16 mouse cellular contexts compared by ENCODE assay signal in the genomic region with DNA sequence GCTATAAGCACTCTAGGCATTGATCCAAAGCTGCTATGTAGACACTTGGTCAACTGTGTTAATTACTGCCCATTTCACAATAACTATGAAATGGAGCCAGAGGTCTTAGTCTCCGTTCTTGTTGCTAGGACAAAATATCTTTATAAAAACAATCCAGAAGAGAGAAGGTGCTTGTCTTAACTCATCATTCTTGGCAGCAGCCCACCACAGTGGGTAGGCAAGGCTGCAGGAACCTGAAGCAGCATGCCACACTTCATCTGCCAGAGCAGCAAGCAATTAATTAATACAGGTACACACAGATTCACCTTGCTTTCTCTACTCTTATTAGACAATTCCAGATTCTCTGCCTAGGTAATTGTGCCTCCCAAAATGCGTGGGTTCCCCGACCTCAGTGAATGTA.
"Had no signal": no experiment of that assay in that cellular context is flagged by ENCODE, and none has a peak within 500 bp of the region (broad histone marks: within the 10 kb centered on the region; RNA-seq: fewer than 3 reads in every experiment).

No protein-coding gene starts in this region.

- ATAC-seq: lung, postnatal 0 days; midbrain, embryonic 13.5 days; midbrain, embryonic 15.5 days had no signal

- H3K9ac ChIP-seq: lung, embryonic 15.5 days; midbrain, embryonic 13.5 days; midbrain, embryonic 15.5 days; neural tube, embryonic 12.5 days; stomach, embryonic 15.5 days had no signal

- H3K27me3 ChIP-seq: lung, embryonic 15.5 days; megakaryocyte, embryonic 14.5 days; midbrain, embryonic 13.5 days; midbrain, embryonic 15.5 days; neural tube, embryonic 12.5 days; stomach, embryonic 15.5 days had no signal

- H3K9me3 ChIP-seq: lung, embryonic 15.5 days; midbrain, embryonic 13.5 days; midbrain, embryonic 15.5 days; neural tube, embryonic 12.5 days; stomach, embryonic 15.5 days had no signal

- H3K4me3 ChIP-seq: lung, embryonic 15.5 days; megakaryocyte, embryonic 14.5 days; midbrain, embryonic 13.5 days; midbrain, embryonic 15.5 days; neural tube, embryonic 12.5 days; stomach, embryonic 15.5 days had no signal

- H3K4me2 ChIP-seq: lung, embryonic 15.5 days; midbrain, embryonic 11.5 days; midbrain, embryonic 13.5 days; midbrain, embryonic 15.5 days; neural tube, embryonic 12.5 days; stomach, embryonic 15.5 days had no signal

- H3K27ac ChIP-seq: lung, embryonic 15.5 days; macrophage; midbrain, embryonic 13.5 days; midbrain, embryonic 15.5 days; neural tube, embryonic 12.5 days; stomach, embryonic 15.5 days; stomach, postnatal 0 days had no signal

- DNase-seq: lung, adult 2 months; lung, postnatal 14 days; lung, postnatal 36 days; right cerebral cortex, postnatal 14 days; thymus, adult 2 months; thymus, postnatal 25 days had no signal

- H3K36me3 ChIP-seq: lung, embryonic 15.5 days; midbrain, embryonic 13.5 days; midbrain, embryonic 15.5 days; neural tube, embryonic 12.5 days; stomach, embryonic 15.5 days had no signal

- H3K4me1 ChIP-seq: lung, embryonic 15.5 days; megakaryocyte, embryonic 14.5 days; midbrain, embryonic 15.5 days; stomach, embryonic 15.5 days had no signal
